Mouse (Mus musculus): ENCODE results near the gene Gmcl1. TPM values are rescaled to one million over a fixed set of nuclear protein-coding genes. Genes with fewer than 3 reads are reported as not detected.

Gmcl1 gene
- polyA plus RNA-seq, 1 experiment from 2014 or later = 19.8 TPM

GRCm38 (mm10) chr6:86678341-86678740, 54.8 kb downstream of the Gmcl1 start:
- Histone ChIP-seq H3K4me1 (ENCODE audit: control insufficient read depth in 2 of 2, insufficient read depth in 2 of 2, low read length in 2 of 2) (peaks cover 0 to 3% of the 10 kb centered on the region in 2 experiments; a peak in 2 of 4 replicates), H3K27me3 (ENCODE audit: control insufficient read depth, insufficient read depth, low read length) (no peaks in the 10 kb centered on the region), H3K4me2 (ENCODE audit: low read length) (no peak overlapping the region), H3K27ac (replicated peaks in 1 of 2; ENCODE audit: control insufficient read depth in 1 of 2, insufficient read depth in 1 of 2, low read depth in 2 of 2, low read length in 2 of 2) (no peak overlapping the region), H3K36me3 (ENCODE audit: control insufficient read depth, insufficient read depth, low read length) (peaks cover 96% of the 10 kb centered on the region), H3K4me3 (ENCODE audit: control insufficient read depth in 1 of 2, insufficient read depth in 1 of 2, low read depth in 1 of 2, low read length in 2 of 2) (no peak overlapping the region), H3K9me3 (ENCODE audit: control insufficient read depth, low read length) (no peaks in the 10 kb centered on the region), H3K9ac (ENCODE audit: low read length) (no peak overlapping the region)
- ATAC-seq (ENCODE audit: insufficient number of reproducible peaks, insufficient read depth, low FRiP score, low read depth) = no peak
- WGBS = 89% methylated on average over 6 of the region's 6 CpGs

DNA sequence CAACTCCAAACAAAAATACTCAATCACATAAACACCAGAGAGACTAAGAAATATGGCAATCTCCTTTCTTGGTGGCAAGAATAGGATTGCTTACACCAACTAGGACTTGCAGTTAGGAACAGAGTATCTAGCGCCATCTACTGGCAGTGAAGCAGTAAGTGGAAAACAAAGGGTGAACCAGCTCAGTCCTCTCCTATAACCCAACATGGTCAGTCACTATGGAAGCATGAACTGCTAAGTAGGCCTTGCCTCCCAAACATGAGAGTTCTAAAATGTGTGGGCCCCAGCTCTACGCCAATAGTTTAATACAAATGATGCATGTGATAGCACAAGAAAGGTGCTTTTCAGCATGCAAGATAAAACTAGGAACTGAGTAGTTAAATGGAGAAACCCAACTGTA, 62.3 kb downstream of the Gmcl1 start:
- 14% methylated on average over 2 of the region's 2 CpGs for WGBS
- Histone ChIP-seq H3K27ac (replicated peaks in 1 of 2; ENCODE audit: control insufficient read depth in 1 of 2, insufficient read depth in 1 of 2, low read depth in 2 of 2, low read length in 2 of 2) (no peak overlapping the region), H3K36me3 (ENCODE audit: control insufficient read depth, insufficient read depth, low read length) (peaks cover 53% of the 10 kb centered on the region)

GRCm38 (mm10) chr6:86669240-86669727, 63.9 kb downstream of the Gmcl1 start:
- H3K4me2 ChIP-seq (ENCODE audit: low read length) = peak overlapping the region; percentile 77
- under 1% methylated on average over 34 of the region's 37 CpGs for WGBS
- peaks cover 0 to 19% of the 10 kb centered on the region in 2 experiments; a peak in 2 of 4 replicates for H3K4me1 ChIP-seq (ENCODE audit: control insufficient read depth in 2 of 2, insufficient read depth in 2 of 2, low read length in 2 of 2)
- peaks cover 38% of the 10 kb centered on the region for H3K36me3 ChIP-seq (ENCODE audit: control insufficient read depth, insufficient read depth, low read length)
- peak overlapping the region; percentile 49 to 88 for H3K4me3 ChIP-seq (ENCODE audit: control insufficient read depth in 1 of 2, insufficient read depth in 1 of 2, low read depth in 1 of 2, low read length in 2 of 2)
- peak overlapping the region; percentile 74 for H3K9ac ChIP-seq (ENCODE audit: low read length)
- no peaks in the 10 kb centered on the region for H3K27me3 ChIP-seq (ENCODE audit: control insufficient read depth, insufficient read depth, low read length)
- ATAC-seq (ENCODE audit: insufficient number of reproducible peaks, insufficient read depth, low FRiP score, low read depth) = peak; percentile 100
- peak overlapping the region; percentile 20 to 64; a peak in 3 of 4 replicates for H3K27ac ChIP-seq (replicated peaks in 1 of 2; ENCODE audit: control insufficient read depth in 1 of 2, insufficient read depth in 1 of 2, low read depth in 2 of 2, low read length in 2 of 2)
- no peaks in the 10 kb centered on the region for H3K9me3 ChIP-seq (ENCODE audit: control insufficient read depth, low read length)

More for the DNA sequence above, 62.3 kb downstream of the Gmcl1 start:
- no peak overlapping the region for H3K4me3 ChIP-seq (ENCODE audit: control insufficient read depth in 1 of 2, insufficient read depth in 1 of 2, low read depth in 1 of 2, low read length in 2 of 2)
- H3K9me3 ChIP-seq (ENCODE audit: control insufficient read depth, low read length) = no peaks in the 10 kb centered on the region
- peaks cover 0 to 19% of the 10 kb centered on the region in 2 experiments; a peak in 2 of 4 replicates for H3K4me1 ChIP-seq (ENCODE audit: control insufficient read depth in 2 of 2, insufficient read depth in 2 of 2, low read length in 2 of 2)
- no peak overlapping the region for H3K4me2 ChIP-seq (ENCODE audit: low read length)
- no peaks in the 10 kb centered on the region for H3K27me3 ChIP-seq (ENCODE audit: control insufficient read depth, insufficient read depth, low read length)
- no peak for ATAC-seq (ENCODE audit: insufficient number of reproducible peaks, insufficient read depth, low FRiP score, low read depth)
- no peak overlapping the region for H3K9ac ChIP-seq (ENCODE audit: low read length)

DNA sequence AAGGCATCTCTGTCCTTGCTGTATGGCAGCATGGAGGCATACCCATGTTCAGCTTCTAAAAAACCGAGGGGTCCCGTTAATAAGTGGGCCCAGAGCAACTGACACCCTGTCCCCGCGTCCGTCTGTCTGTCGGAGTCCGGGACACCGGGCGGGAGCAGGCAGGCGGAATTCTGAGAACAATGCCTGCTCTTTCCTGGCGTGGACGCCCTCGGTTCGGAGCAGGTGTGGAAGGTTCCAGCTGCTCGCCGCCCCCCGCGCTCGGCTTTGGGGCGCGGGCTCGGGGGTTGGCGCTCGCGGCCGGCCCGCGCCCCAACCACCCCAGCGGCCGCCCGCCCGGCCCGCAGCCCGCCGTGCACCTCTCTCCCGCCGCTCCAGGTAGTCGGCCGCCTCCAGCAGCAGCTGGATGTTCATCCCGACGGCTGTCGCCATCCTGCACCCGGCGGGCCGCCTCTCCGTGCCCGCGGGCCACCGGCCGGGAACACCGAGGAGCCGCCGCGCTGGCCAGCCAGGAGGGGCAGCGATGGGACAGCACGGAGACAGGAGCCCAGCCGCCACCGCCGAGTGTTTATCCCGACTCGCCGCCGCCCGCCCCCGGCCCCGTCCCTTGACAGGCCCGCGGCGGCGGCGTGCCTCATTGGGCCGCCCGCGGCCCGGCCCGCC, 64.5 kb downstream of the Gmcl1 start, which contains the start of gene Mxd1:
Gene Mxd1, minus strand, starts transcription at position 582 of the 660 bp plus-strand sequence.
- H3K4me1 ChIP-seq (ENCODE audit: control insufficient read depth in 2 of 2, insufficient read depth in 2 of 2, low read length in 2 of 2) = peaks cover 0 to 19% of the 10 kb centered on the region in 2 experiments; a peak in 2 of 4 replicates
- peak within 1 kb of the TSS; percentile 83 for H3K9ac ChIP-seq (ENCODE audit: low read length)
- H3K9me3 ChIP-seq (ENCODE audit: control insufficient read depth, low read length) = no peaks in the 10 kb centered on the region
- WGBS = under 1% methylated on average over 66 of the region's 76 CpGs
- H3K27me3 ChIP-seq (ENCODE audit: control insufficient read depth, insufficient read depth, low read length) = no peaks in the 10 kb centered on the region
- peak within 1 kb of the TSS; percentile 88 to 92 for H3K4me3 ChIP-seq (ENCODE audit: control insufficient read depth in 1 of 2, insufficient read depth in 1 of 2, low read depth in 1 of 2, low read length in 2 of 2)
- ATAC-seq (ENCODE audit: insufficient number of reproducible peaks, insufficient read depth, low FRiP score, low read depth) = peak; percentile 8
- H3K4me2 ChIP-seq (ENCODE audit: low read length) = peak within 1 kb of the TSS; percentile 89
- peak within 1 kb of the TSS; percentile 20 to 64; a peak in 3 of 4 replicates for H3K27ac ChIP-seq (replicated peaks in 1 of 2; ENCODE audit: control insufficient read depth in 1 of 2, insufficient read depth in 1 of 2, low read depth in 2 of 2, low read length in 2 of 2)
- H3K36me3 ChIP-seq (ENCODE audit: control insufficient read depth, insufficient read depth, low read length) = peaks cover 32% of the 10 kb centered on the region

DNA sequence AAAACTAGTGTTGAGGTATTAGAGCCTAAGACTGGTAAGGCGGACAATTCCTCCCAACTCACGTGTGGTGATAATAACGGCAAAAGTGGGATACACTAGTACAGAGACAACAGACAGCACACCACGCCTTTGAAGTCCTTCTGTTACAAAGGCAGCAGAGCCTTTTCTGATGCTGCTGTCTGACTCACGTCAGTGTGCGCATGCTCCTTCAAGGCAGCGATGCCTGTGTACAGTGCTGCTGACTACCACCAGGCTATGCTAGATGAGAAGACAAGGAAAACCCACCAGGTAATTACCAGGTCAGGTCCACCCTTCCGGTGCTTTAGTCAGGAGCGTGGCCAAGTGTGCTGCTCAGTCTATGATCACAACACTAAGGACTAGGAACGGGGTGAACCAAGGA, 66.1 kb downstream of the Gmcl1 start:
- 89% methylated on average over 10 of the region's 10 CpGs for WGBS
- no peaks in the 10 kb centered on the region for H3K27me3 ChIP-seq (ENCODE audit: control insufficient read depth, insufficient read depth, low read length)
- no peaks in the 10 kb centered on the region for H3K9me3 ChIP-seq (ENCODE audit: control insufficient read depth, low read length)
- ATAC-seq (ENCODE audit: insufficient number of reproducible peaks, insufficient read depth, low FRiP score, low read depth) = no peak
- H3K36me3 ChIP-seq (ENCODE audit: control insufficient read depth, insufficient read depth, low read length) = peaks cover 28% of the 10 kb centered on the region
- H3K4me1 ChIP-seq (ENCODE audit: control insufficient read depth in 2 of 2, insufficient read depth in 2 of 2, low read length in 2 of 2) = peaks cover 0 to 19% of the 10 kb centered on the region in 2 experiments; a peak in 2 of 4 replicates
- no peak overlapping the region for H3K4me2 ChIP-seq (ENCODE audit: low read length)
- H3K9ac ChIP-seq (ENCODE audit: low read length) = no peak overlapping the region
- H3K4me3 ChIP-seq (ENCODE audit: control insufficient read depth in 1 of 2, insufficient read depth in 1 of 2, low read depth in 1 of 2, low read length in 2 of 2) = peak overlapping the region in 1 of 2 experiments; percentile 6; a peak in 1 of 4 replicates
- no peak overlapping the region for H3K27ac ChIP-seq (replicated peaks in 1 of 2; ENCODE audit: control insufficient read depth in 1 of 2, insufficient read depth in 1 of 2, low read depth in 2 of 2, low read length in 2 of 2)

DNA sequence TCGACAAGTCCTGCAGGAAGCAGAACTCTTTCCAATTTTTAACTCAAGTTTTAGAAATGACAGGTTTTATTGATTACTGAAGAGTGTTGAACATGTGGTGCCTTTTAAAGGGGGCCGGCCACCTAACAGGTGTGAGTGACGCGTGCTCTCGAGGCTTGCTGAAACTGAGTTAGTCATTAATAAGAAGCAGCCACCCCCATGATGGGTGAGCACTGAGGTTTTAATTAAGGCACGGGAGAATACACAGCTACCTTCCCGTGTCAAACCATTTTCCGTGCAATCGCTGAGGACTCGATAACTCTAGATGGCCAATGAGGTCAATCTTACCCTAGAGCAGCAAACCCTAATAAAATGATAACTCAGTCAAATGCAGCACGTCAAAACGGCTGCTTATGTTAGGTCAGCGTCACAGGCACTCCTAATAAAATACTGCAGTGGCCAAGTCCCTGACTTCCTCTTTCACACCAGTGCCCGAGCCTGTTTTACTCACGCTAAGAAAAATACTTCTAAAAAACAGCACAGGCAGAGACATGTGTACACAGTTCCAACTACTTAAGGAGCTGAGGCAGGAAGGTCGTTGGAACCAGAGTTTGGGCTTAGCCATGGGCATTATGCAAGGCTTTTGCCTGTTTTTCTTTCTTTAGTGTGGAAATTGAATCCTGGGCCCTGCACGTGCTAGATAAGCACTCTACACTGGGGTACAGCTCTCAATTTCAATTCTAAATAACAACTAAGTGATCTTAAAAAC, 67.4 kb downstream of the Gmcl1 start:
- Histone ChIP-seq H3K4me3 (ENCODE audit: control insufficient read depth in 1 of 2, insufficient read depth in 1 of 2, low read depth in 1 of 2, low read length in 2 of 2) (no peak overlapping the region), H3K9ac (ENCODE audit: low read length) (no peak overlapping the region), H3K27ac (replicated peaks in 1 of 2; ENCODE audit: control insufficient read depth in 1 of 2, insufficient read depth in 1 of 2, low read depth in 2 of 2, low read length in 2 of 2) (no peak overlapping the region), H3K4me1 (ENCODE audit: control insufficient read depth in 2 of 2, insufficient read depth in 2 of 2, low read length in 2 of 2) (peaks cover 0 to 19% of the 10 kb centered on the region in 2 experiments; a peak in 2 of 4 replicates), H3K4me2 (ENCODE audit: low read length) (no peak overlapping the region), H3K36me3 (ENCODE audit: control insufficient read depth, insufficient read depth, low read length) (peaks cover 28% of the 10 kb centered on the region), H3K27me3 (ENCODE audit: control insufficient read depth, insufficient read depth, low read length) (no peaks in the 10 kb centered on the region), H3K9me3 (ENCODE audit: control insufficient read depth, low read length) (no peaks in the 10 kb centered on the region)
- ATAC-seq (ENCODE audit: insufficient number of reproducible peaks, insufficient read depth, low FRiP score, low read depth) = no peak
- WGBS = 81% methylated on average over 17 of the region's 17 CpGs

- Histone ChIP-seq H3K4me2 (ENCODE audit: low read length) (no peak overlapping the region), H3K9ac (ENCODE audit: low read length) (no peak overlapping the region), H3K36me3 (ENCODE audit: control insufficient read depth, insufficient read depth, low read length) (peaks cover 32% of the 10 kb centered on the region), H3K27me3 (ENCODE audit: control insufficient read depth, insufficient read depth, low read length) (no peaks in the 10 kb centered on the region), H3K4me1 (ENCODE audit: control insufficient read depth in 2 of 2, insufficient read depth in 2 of 2, low read length in 2 of 2) (peaks cover 0 to 19% of the 10 kb centered on the region in 2 experiments; a peak in 2 of 4 replicates), H3K27ac (replicated peaks in 1 of 2; ENCODE audit: control insufficient read depth in 1 of 2, insufficient read depth in 1 of 2, low read depth in 2 of 2, low read length in 2 of 2) (no peak overlapping the region), H3K4me3 (ENCODE audit: control insufficient read depth in 1 of 2, insufficient read depth in 1 of 2, low read depth in 1 of 2, low read length in 2 of 2) (no peak overlapping the region), H3K9me3 (ENCODE audit: control insufficient read depth, low read length) (no peaks in the 10 kb centered on the region)
- 76% methylated on average over 5 of the region's 5 CpGs for WGBS
- ATAC-seq (ENCODE audit: insufficient number of reproducible peaks, insufficient read depth, low FRiP score, low read depth) = no peak
These were observed 68.1 kb downstream of the Gmcl1 start for GRCm38 (mm10) chr6:86665076-86665475.
